Mouse (Mus musculus) intestine, embryonic 14.5 days (tissue): ENCODE measurements around the gene Itgb3. TPM values are rescaled to one million over a fixed set of nuclear protein-coding genes. Genes with fewer than 3 reads are reported as not detected.

ENCODE experiments used
- ATAC-seq: fragments of 200-750 bp; cut with Nextera tagmentation; replicated peaks from 2 replicates; pipeline ENCODE4 v1.8.0; 2017; ENCODE audit warnings: low read depth, moderate number of reproducible peaks, moderate TSS enrichment, moderate library complexity; ENCODE audit not compliant: low FRiP score, low TSS enrichment
- DNase-seq: peaks from one replicate; pipeline ENCODE4 v3.0.0-alpha.2; 2018; ENCODE audit warnings: low spot score
- H3K27ac ChIP-seq: fragments of 300-500 bp; sonication (generic); 2 replicates; pipeline ENCODE4 v1.5.1; 2014; ENCODE audit warnings: low read depth, mild to moderate bottlenecking, control low read depth
- H3K27me3 ChIP-seq: fragments of 300-500 bp; sonication (generic); replicated peaks from 2 replicates; pipeline ENCODE4 v1.6.1; 2014; ENCODE audit warnings: low read length, control low read depth; ENCODE audit not compliant: control insufficient read depth, insufficient read depth
- H3K36me3 ChIP-seq: fragments of 300-500 bp; sonication (generic); 2 replicates; pipeline ENCODE4 v1.6.1; 2014; ENCODE audit warnings: low read length, control low read depth; ENCODE audit not compliant: control insufficient read depth, insufficient read depth
- H3K4me1 ChIP-seq: fragments of 300-500 bp; sonication (generic); replicated peaks from 2 replicates; pipeline ENCODE4 v1.6.1; 2014; ENCODE audit warnings: low read length, control low read depth, mixed read lengths; ENCODE audit not compliant: control insufficient read depth, insufficient read depth
- H3K4me2 ChIP-seq: fragments of 300-500 bp; sonication (generic); 2 replicates; pipeline ENCODE4 v1.6.1; 2014; ENCODE audit warnings: low read length
- H3K4me3 ChIP-seq: fragments of 300-500 bp; sonication (generic); 2 replicates; pipeline ENCODE4 v1.5.1; 2014; ENCODE audit warnings: low read depth, low read length, control low read depth, mixed read lengths
- H3K9ac ChIP-seq: fragments of 300-500 bp; sonication (generic); 2 replicates; pipeline ENCODE4 v1.6.1; 2014; ENCODE audit warnings: mild to moderate bottlenecking, low read length
- H3K9me3 ChIP-seq: fragments of 300-500 bp; sonication (generic); 2 replicates; pipeline ENCODE4 v1.6.1; 2016; ENCODE audit warnings: low read length, control low read depth; ENCODE audit not compliant: control insufficient read depth
- WGBS: fragments of 180-500 bp; shearing (Covaris S2); extraction: QIAGEN DNeasy Blood & Tissue Kit; methylation state at CpG from one replicate; pipeline ENCODE4 v1.1.7; 2014; 5-methylcytosine and 5-hydroxymethylcytosine counted together
- polyA plus RNA-seq: library from polyadenylated mRNA; unstranded; fragments of >200 nt; fragmentation: Nextera tagmentation; extraction: Ambion mirVana; gene quantifications from 2 replicates; pipeline ENCODE4 v1.2.1, GENCODE M21; 2014

The Itgb3 gene
- polyA plus RNA-seq, 1 experiment from 2014 or later, result 3.3 TPM

- no peak for DNase-seq
- Histone ChIP-seq H3K36me3 (no peaks in the 10 kb centered on the region), H3K4me3 (no peak overlapping the region), H3K9ac (no peak overlapping the region), H3K4me2 (no peak overlapping the region), H3K27ac (no peak overlapping the region), H3K4me1 (peaks cover 6% of the 10 kb centered on the region; the same call in 1 of the 2 replicates), H3K9me3 (no peaks in the 10 kb centered on the region), H3K27me3 (no peaks in the 10 kb centered on the region)
- no peak for ATAC-seq
- 93% methylated on average over 8 of the region's 8 CpGs for WGBS
These were observed 28.2 kb upstream of the Itgb3 start for GRCm38 (mm10) chr11:104579575-104579974.

GRCm38 (mm10) chr11:104580091-104580490 lies 27.7 kb upstream of the Itgb3 start:
- Histone ChIP-seq H3K27ac (no peak overlapping the region), H3K4me3 (no peak overlapping the region), H3K4me2 (no peak overlapping the region), H3K36me3 (no peaks in the 10 kb centered on the region), H3K4me1 (peaks cover 6% of the 10 kb centered on the region; the same call in 1 of the 2 replicates), H3K9me3 (no peaks in the 10 kb centered on the region), H3K9ac (no peak overlapping the region), H3K27me3 (no peaks in the 10 kb centered on the region)
- 66% methylated on average over 6 of the region's 6 CpGs for WGBS
- DNase-seq (no peak), ATAC-seq (no peak)

DNA sequence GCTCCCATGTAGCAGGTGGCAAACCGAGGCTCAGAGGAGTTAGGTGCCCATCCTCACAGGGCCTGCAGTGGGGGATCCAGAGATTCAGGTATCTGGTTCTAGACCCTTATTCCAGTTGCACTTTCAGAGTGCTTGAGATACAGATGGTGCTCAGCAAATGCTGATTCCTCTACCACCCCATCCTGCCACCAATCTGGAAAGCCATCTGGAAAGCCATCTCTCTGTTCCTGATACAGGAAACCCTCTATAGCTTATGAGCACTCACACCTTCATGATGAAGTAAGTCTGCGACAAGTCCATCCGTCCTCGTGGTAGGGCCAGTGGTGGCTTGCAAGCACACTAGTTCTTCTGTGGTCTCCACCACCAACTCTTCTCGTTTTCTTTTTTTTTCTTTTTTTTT lies 27.2 kb upstream of the Itgb3 start:
- ATAC-seq (no peak), DNase-seq (no peak)
- Histone ChIP-seq H3K4me3 (no peak overlapping the region), H3K36me3 (no peaks in the 10 kb centered on the region), H3K4me1 (peaks cover 6% of the 10 kb centered on the region; the same call in 1 of the 2 replicates), H3K27ac (no peak overlapping the region), H3K9ac (no peak overlapping the region), H3K4me2 (no peak overlapping the region), H3K9me3 (no peaks in the 10 kb centered on the region), H3K27me3 (no peaks in the 10 kb centered on the region)
- 85% methylated on average over 5 of the region's 5 CpGs for WGBS

GRCm38 (mm10) chr11:104581446-104582307 lies 26.1 kb upstream of the Itgb3 start:
- Histone ChIP-seq H3K27ac (no peak overlapping the region), H3K4me3 (peak overlapping the region; percentile 3), H3K9me3 (no peaks in the 10 kb centered on the region), H3K36me3 (no peaks in the 10 kb centered on the region), H3K27me3 (no peaks in the 10 kb centered on the region), H3K4me1 (peaks cover 6% of the 10 kb centered on the region; the same call in 1 of the 2 replicates), H3K9ac (no peak overlapping the region), H3K4me2 (peak overlapping the region; percentile 36)
- no peak for DNase-seq
- WGBS, result 37% methylated on average over 18 of the region's 18 CpGs
- ATAC-seq, result no peak

- Histone ChIP-seq H3K4me2 (no peak overlapping the region), H3K4me1 (peaks cover 6% of the 10 kb centered on the region; the same call in 1 of the 2 replicates), H3K36me3 (no peaks in the 10 kb centered on the region), H3K9ac (no peak overlapping the region), H3K27me3 (no peaks in the 10 kb centered on the region), H3K27ac (no peak overlapping the region), H3K9me3 (no peaks in the 10 kb centered on the region), H3K4me3 (no peak overlapping the region)
- DNase-seq (no peak), ATAC-seq (no peak)
- WGBS, result 79% methylated on average over 2 of the region's 2 CpGs
These were observed 25.5 kb upstream of the Itgb3 start for GRCm38 (mm10) chr11:104582308-104582606.

DNA sequence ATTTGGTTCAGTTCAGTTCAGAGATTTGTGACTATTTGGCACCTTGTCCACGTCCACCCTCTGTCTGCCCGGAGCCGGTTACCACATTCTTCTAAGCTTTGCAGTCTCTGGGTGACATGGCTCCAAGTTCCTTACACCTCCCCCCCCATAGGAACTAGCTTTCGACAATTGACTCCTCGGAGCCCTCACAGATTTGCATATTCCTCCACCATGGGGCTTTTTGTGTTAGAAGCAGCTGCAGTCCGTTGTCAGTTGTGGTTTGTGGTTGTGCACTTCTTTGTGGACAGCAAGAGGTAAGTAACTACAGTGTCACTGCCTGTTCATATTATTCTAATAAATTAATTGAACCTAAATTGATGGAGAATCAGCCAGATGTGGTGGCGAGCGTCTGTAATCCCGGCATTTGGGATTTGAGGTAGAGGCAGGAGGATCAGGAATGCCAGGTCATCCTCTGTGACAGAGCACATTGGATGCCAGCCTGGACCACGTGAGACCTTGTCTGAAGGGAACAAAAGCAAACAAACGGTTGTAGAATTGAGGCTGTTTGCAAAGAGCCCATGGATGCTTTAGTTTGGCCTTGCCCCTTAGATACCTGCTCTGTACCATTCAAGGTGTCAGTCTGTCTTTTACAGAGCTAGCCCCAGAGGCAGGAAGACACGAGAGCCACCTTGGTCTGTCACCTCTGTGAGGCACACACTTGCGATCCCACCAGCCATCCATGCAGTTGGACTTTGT lies 25.0 kb upstream of the Itgb3 start:
- peaks cover 6% of the 10 kb centered on the region; the same call in 1 of the 2 replicates for H3K4me1 ChIP-seq
- H3K4me3 ChIP-seq, result no peak overlapping the region
- ATAC-seq (no peak), DNase-seq (no peak)
- no peaks in the 10 kb centered on the region for H3K27me3 ChIP-seq
- 67% methylated on average over 13 of the region's 13 CpGs for WGBS
- H3K27ac ChIP-seq, result no peak overlapping the region
- no peak overlapping the region for H3K9ac ChIP-seq
- no peaks in the 10 kb centered on the region for H3K36me3 ChIP-seq
- no peaks in the 10 kb centered on the region for H3K9me3 ChIP-seq
- no peak overlapping the region for H3K4me2 ChIP-seq

DNA sequence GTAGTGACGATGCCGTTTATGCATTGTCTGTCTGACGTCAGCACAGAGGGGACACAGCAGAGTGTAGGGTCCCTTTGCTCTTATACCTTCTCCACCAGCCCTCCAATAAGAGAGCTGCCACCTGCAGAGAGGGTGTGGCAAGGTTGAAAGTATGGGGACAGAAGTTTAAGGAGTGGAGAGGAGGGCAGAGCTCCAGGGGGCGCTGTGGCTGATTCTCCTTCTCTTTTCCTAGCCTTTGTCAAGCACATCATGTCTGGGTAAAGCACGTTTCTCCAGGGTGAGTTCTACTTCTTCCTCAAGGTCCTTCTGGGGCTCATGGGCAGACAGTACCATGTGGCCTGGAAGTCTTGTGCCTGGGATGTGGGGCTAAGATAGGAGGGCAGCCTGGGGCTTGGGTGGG lies 22.3 kb upstream of the Itgb3 start:
- Histone ChIP-seq H3K4me1 (0 out of 2 replicates have a peak, but pooled peaks cover 6% of the 10 kb centered on the region), H3K9ac (no peak overlapping the region), H3K9me3 (0 out of 2 replicates have a peak, but pooled peaks cover 5% of the 10 kb centered on the region), H3K4me3 (no peak overlapping the region), H3K27me3 (no peaks in the 10 kb centered on the region), H3K27ac (no peak overlapping the region), H3K36me3 (no peaks in the 10 kb centered on the region), H3K4me2 (no peak overlapping the region)
- 70% methylated on average over 5 of the region's 5 CpGs for WGBS
- ATAC-seq, result no peak
- no peak for DNase-seq

DNA sequence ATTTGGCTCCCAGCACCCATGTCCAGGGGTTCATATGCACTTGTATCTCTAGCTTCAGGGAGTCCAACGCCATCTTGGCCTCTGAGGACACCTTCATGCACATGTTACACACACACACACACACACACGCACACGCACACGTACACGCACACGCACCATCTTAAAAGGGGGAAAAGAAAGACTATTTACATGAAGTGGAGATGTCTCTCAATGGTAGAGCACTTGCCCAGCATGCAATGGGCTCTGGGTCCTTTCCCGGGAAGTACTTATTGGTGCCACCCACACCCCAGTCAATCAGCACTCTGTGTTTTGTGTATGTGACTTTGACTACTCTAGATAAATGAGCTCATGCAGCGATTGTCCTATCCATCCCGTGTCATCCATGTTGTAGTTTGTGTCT lies 19.9 kb upstream of the Itgb3 start:
- no peaks in the 10 kb centered on the region; the same call in 1 of the 2 replicates for H3K4me1 ChIP-seq
- H3K9ac ChIP-seq, result no peak overlapping the region
- 96% methylated on average over 9 of the region's 9 CpGs for WGBS
- H3K9me3 ChIP-seq, result 0 out of 2 replicates have a peak, but pooled peaks cover 5% of the 10 kb centered on the region
- no peaks in the 10 kb centered on the region for H3K27me3 ChIP-seq
- H3K36me3 ChIP-seq, result no peaks in the 10 kb centered on the region
- DNase-seq (no peak), ATAC-seq (no peak)
- no peak overlapping the region for H3K27ac ChIP-seq
- H3K4me3 ChIP-seq, result no peak overlapping the region
- no peak overlapping the region for H3K4me2 ChIP-seq
